8 mouse cellular contexts compared by ENCODE assay signal in genomic region chr7:28290165-28290564, GRCm38 (mm10). TPM values are rescaled to one million over a fixed set of nuclear protein-coding genes. Genes with fewer than 3 reads are reported as not detected.
DNase-seq lines count a peak whose midpoint lies in the region; ATAC-seq and TF ChIP-seq lines count a peak whose summit lies in the region.

No protein-coding gene starts in this region.

- ATAC-seq in heart, embryonic 14.5 days (ENCODE audit: insufficient number of reproducible peaks, insufficient read depth, low FRiP score, low read depth): no peak
- peak; percentile 48; the same call in 1 of the 2 replicates for ATAC-seq in forebrain, embryonic 13.5 days
- no peak for ATAC-seq in liver, postnatal 0 days
- no peak for ATAC-seq in granulocyte monocyte progenitor cell, adult 5-6 weeks (replicated peaks; ENCODE audit: poor library complexity, severe bottlenecking)

- peaks cover 78% of the 10 kb centered on the region for H3K27me3 ChIP-seq in heart, embryonic 14.5 days (ENCODE audit: control insufficient read depth, insufficient read depth, low read length)
- H3K27me3 ChIP-seq in ES-Bruce4 (ENCODE audit: control insufficient read depth, insufficient read depth, low read length, poor library complexity, severe bottlenecking): no peaks in the 10 kb centered on the region
- peaks cover 85% of the 10 kb centered on the region for H3K27me3 ChIP-seq in forebrain, embryonic 13.5 days
- peaks cover 67% of the 10 kb centered on the region for H3K27me3 ChIP-seq in liver, postnatal 0 days (ENCODE audit: insufficient read depth, low read length)

- H3K9me3 ChIP-seq in heart, embryonic 14.5 days (ENCODE audit: control insufficient read depth, low read length): no peaks in the 10 kb centered on the region
- no peaks in the 10 kb centered on the region for H3K9me3 ChIP-seq in ES-Bruce4 (replicated peaks; ENCODE audit: control insufficient read depth, insufficient read depth, low read length, poor library complexity, severe bottlenecking)
- no peaks in the 10 kb centered on the region for H3K9me3 ChIP-seq in forebrain, embryonic 13.5 days (replicated peaks)
- H3K9me3 ChIP-seq in liver, postnatal 0 days (ENCODE audit: low read length): no peaks in the 10 kb centered on the region

- peak; percentile 8 for TF ChIP-seq CTCF in ES-Bruce4 (IDR thresholded peaks at IDR 0.05; ENCODE audit: low read depth, low read length)
- no peak for TF ChIP-seq CTCF in liver, postnatal 0 days (IDR thresholded peaks at IDR 0.05; ENCODE audit: low read depth)

- no peak for TF ChIP-seq EP300 in ES-Bruce4 (IDR thresholded peaks at IDR 0.05; ENCODE audit: insufficient read depth, low read depth, low read length)
- TF ChIP-seq EP300 in liver, postnatal 0 days (IDR thresholded peaks at IDR 0.05; ENCODE audit: low read depth): no peak

- peak overlapping the region; percentile 56 for H3K4me2 ChIP-seq in heart, embryonic 14.5 days (ENCODE audit: low read length)
- H3K4me2 ChIP-seq in forebrain, embryonic 13.5 days: peak overlapping the region; percentile 53
- H3K4me2 ChIP-seq in liver, postnatal 0 days (ENCODE audit: low read depth, low read length): peak overlapping the region; percentile 11; the same call in 1 of the 2 replicates

- intact Hi-C loops in gastrocnemius, postnatal 36 days (cut with DNase I): no loop called here

- H3K9ac ChIP-seq in heart, embryonic 14.5 days (ENCODE audit: low read length): peak overlapping the region; percentile 36; the same call in 1 of the 2 replicates
- H3K9ac ChIP-seq in ES-Bruce4 (ENCODE audit: low read depth, poor library complexity, severe bottlenecking): peak overlapping the region; percentile 62
- H3K9ac ChIP-seq in forebrain, embryonic 13.5 days: peak overlapping the region; percentile 45; the same call in 1 of the 2 replicates
- H3K9ac ChIP-seq in liver, postnatal 0 days (replicated peaks): no peak overlapping the region

- H3K27ac ChIP-seq in heart, embryonic 14.5 days (replicated peaks in 1 of 2; ENCODE audit: control insufficient read depth in 1 of 2, insufficient read depth in 1 of 2, low read depth in 2 of 2, low read length in 2 of 2): no peak overlapping the region
- H3K27ac ChIP-seq in ES-Bruce4 (ENCODE audit: insufficient read depth, low read length): no peak overlapping the region
- no peak overlapping the region for H3K27ac ChIP-seq in forebrain, embryonic 13.5 days
- no peak overlapping the region for H3K27ac ChIP-seq in liver, postnatal 0 days (ENCODE audit: low read depth)

- H3K4me3 ChIP-seq in heart, embryonic 14.5 days (ENCODE audit: control insufficient read depth in 1 of 2, insufficient read depth in 1 of 2, low read depth in 1 of 2, low read length in 2 of 2): peak overlapping the region in 1 of 2 experiments; percentile 29; a peak in 2 of 4 replicates
- H3K4me3 ChIP-seq in ES-Bruce4 (ENCODE audit: low read depth, low read length): peak overlapping the region; percentile 50
- H3K4me3 ChIP-seq in forebrain, embryonic 13.5 days: peak overlapping the region; percentile 28
- H3K4me3 ChIP-seq in liver, postnatal 0 days (ENCODE audit: low read depth, low read length): no peak overlapping the region

- WGBS in heart, embryonic 14.5 days: under 1% methylated on average over 17 of the region's 18 CpGs
- WGBS in forebrain, embryonic 13.5 days: 0% methylated on average over 16 of the region's 18 CpGs
- whole genome bisulfite sequencing in liver, postnatal 0 days (ENCODE audit: insufficient replicate concordance): 2% methylated on average over 17 of the region's 18 CpGs

- H3K4me1 ChIP-seq in heart, embryonic 14.5 days (ENCODE audit: control insufficient read depth in 2 of 2, insufficient read depth in 2 of 2, low read length in 2 of 2): peaks cover 5 to 6% of the 10 kb centered on the region in 2 experiments; a peak in 2 of 4 replicates
- H3K4me1 ChIP-seq in ES-Bruce4 (ENCODE audit: control insufficient read depth, insufficient read depth, low read length): no peaks in the 10 kb centered on the region
- H3K4me1 ChIP-seq in forebrain, embryonic 13.5 days: peaks cover 25% of the 10 kb centered on the region
- peaks cover 11% of the 10 kb centered on the region for H3K4me1 ChIP-seq in liver, postnatal 0 days (ENCODE audit: insufficient read depth)

- TF ChIP-seq POLR2A in ES-Bruce4 (IDR thresholded peaks at IDR 0.05; ENCODE audit: insufficient read depth, low read length): no peak

- no peaks in the 10 kb centered on the region for H3K36me3 ChIP-seq in heart, embryonic 14.5 days (ENCODE audit: control insufficient read depth, insufficient read depth, low read length)
- no peaks in the 10 kb centered on the region for H3K36me3 ChIP-seq in ES-Bruce4 (ENCODE audit: control insufficient read depth, insufficient read depth, low read length, poor library complexity, severe bottlenecking)
- H3K36me3 ChIP-seq in forebrain, embryonic 13.5 days (ENCODE audit: poor library complexity, severe bottlenecking): 0 out of 2 replicates have a peak, but pooled peaks cover 2% of the 10 kb centered on the region
- no peaks in the 10 kb centered on the region for H3K36me3 ChIP-seq in liver, postnatal 0 days (replicated peaks; ENCODE audit: insufficient read depth, low read length)

- DNase-seq in heart, adult 8-10 months (ENCODE audit: low spot score): no peak
- DNase-seq in liver, postnatal 0 days: no peak
- DNase-seq in gastrocnemius, postnatal 36 days: no peak
- no peak for DNase-seq in layer of hippocampus, adult 9-10 months (ENCODE audit: low spot score)

RNA-seq across cellular contexts. Expression of gene Selenov, which starts 0.8 kb away (rescaled TPM):
- polyA plus RNA-seq in heart, embryonic 14.5 days (2014; fragmentation: Nextera tagmentation; extraction: Ambion mirVana): not detected in 2 replicates
- total RNA-seq in heart, adult 8-10 months (2022): not detected
- polyA plus RNA-seq in ES-Bruce4 (2011; ENCODE audit: insufficient read depth, insufficient read length, low read depth, missing spikeins): 0.70 and 3.2 TPM in 2 replicates
- polyA plus RNA-seq in forebrain, embryonic 13.5 days (2015; fragmentation: Nextera tagmentation; extraction: Ambion mirVana): 0.33 and 0.39 TPM in 2 replicates
- 0.12 TPM in 1 of 2 replicates, not detected in the other for polyA plus RNA-seq in liver, postnatal 0 days (2015; fragmentation: Nextera tagmentation; extraction: Ambion mirVana)
- total RNA-seq in gastrocnemius, postnatal 36 days (2021): not detected
- not detected in 2 replicates for total RNA-seq in granulocyte monocyte progenitor cell, adult 5-6 weeks (2014; fragmentation: Nextera tagmentation)
- total RNA-seq in granulocyte monocyte progenitor cell, adult 5-6 weeks (2017): not detected in 2 replicates

RNA-seq across cellular contexts. Expression of gene Dll3, which starts 11.9 kb away (rescaled TPM):
- 0.14 TPM in 1 of 2 replicates, not detected in the other for polyA plus RNA-seq in heart, embryonic 14.5 days (2014; fragmentation: Nextera tagmentation; extraction: Ambion mirVana)
- total RNA-seq in heart, adult 8-10 months (2022): not detected
- polyA plus RNA-seq in ES-Bruce4 (2011; ENCODE audit: insufficient read depth, insufficient read length, low read depth, missing spikeins): 9.5 and 10.5 TPM in 2 replicates
- polyA plus RNA-seq in forebrain, embryonic 13.5 days (2015; fragmentation: Nextera tagmentation; extraction: Ambion mirVana): 20.3 and 22.2 TPM in 2 replicates
- 0.12 TPM in 1 of 2 replicates, not detected in the other for polyA plus RNA-seq in liver, postnatal 0 days (2015; fragmentation: Nextera tagmentation; extraction: Ambion mirVana)
- total RNA-seq in gastrocnemius, postnatal 36 days (2021): not detected
- total RNA-seq in granulocyte monocyte progenitor cell, adult 5-6 weeks (2014; fragmentation: Nextera tagmentation): not detected in 2 replicates
- total RNA-seq in granulocyte monocyte progenitor cell, adult 5-6 weeks (2017): 0.10 TPM in 1 of 2 replicates, not detected in the other

RNA-seq across cellular contexts. Expression of gene Eid2b, which starts 12.6 kb away (rescaled TPM):
- 6.7 and 8.4 TPM in 2 replicates for polyA plus RNA-seq in heart, embryonic 14.5 days (2014; fragmentation: Nextera tagmentation; extraction: Ambion mirVana)
- 10 to 100 TPM; 13.7 to 16.8 (median 15.2) TPM for total RNA-seq in heart, adult 8-10 months (2022)
- polyA plus RNA-seq in ES-Bruce4 (2011; ENCODE audit: insufficient read depth, insufficient read length, low read depth, missing spikeins): 8.5 and 8.8 TPM in 2 replicates
- polyA plus RNA-seq in forebrain, embryonic 13.5 days (2015; fragmentation: Nextera tagmentation; extraction: Ambion mirVana): 30.3 and 31.4 TPM in 2 replicates
- 3.4 and 3.9 TPM in 2 replicates for polyA plus RNA-seq in liver, postnatal 0 days (2015; fragmentation: Nextera tagmentation; extraction: Ambion mirVana)
- 1 to 10 TPM; 5.2 to 5.9 TPM for total RNA-seq in gastrocnemius, postnatal 36 days (2021)
- 1.2 and 2.1 TPM in 2 replicates for total RNA-seq in granulocyte monocyte progenitor cell, adult 5-6 weeks (2014; fragmentation: Nextera tagmentation)
- 1.6 and 1.9 TPM in 2 replicates for total RNA-seq in granulocyte monocyte progenitor cell, adult 5-6 weeks (2017)

RNA-seq across cellular contexts. Expression of gene Timm50, which starts 21.7 kb away (rescaled TPM):
- polyA plus RNA-seq in heart, embryonic 14.5 days (2014; fragmentation: Nextera tagmentation; extraction: Ambion mirVana): 119 and 131 TPM in 2 replicates
- total RNA-seq in heart, adult 8-10 months (2022): 10 to 100 TPM; 59.2 to 68.5 (median 64.4) TPM
- polyA plus RNA-seq in ES-Bruce4 (2011; ENCODE audit: insufficient read depth, insufficient read length, low read depth, missing spikeins): 70.5 and 76.4 TPM in 2 replicates
- 168 and 179 TPM in 2 replicates for polyA plus RNA-seq in forebrain, embryonic 13.5 days (2015; fragmentation: Nextera tagmentation; extraction: Ambion mirVana)
- 52.0 and 53.9 TPM in 2 replicates for polyA plus RNA-seq in liver, postnatal 0 days (2015; fragmentation: Nextera tagmentation; extraction: Ambion mirVana)
- 10 to 100 TPM; 41.9 to 42.5 TPM for total RNA-seq in gastrocnemius, postnatal 36 days (2021)
- total RNA-seq in granulocyte monocyte progenitor cell, adult 5-6 weeks (2014; fragmentation: Nextera tagmentation): 60.1 and 83.1 TPM in 2 replicates
- total RNA-seq in granulocyte monocyte progenitor cell, adult 5-6 weeks (2017): 45.8 and 47.7 TPM in 2 replicates

RNA-seq across cellular contexts. Expression of gene Eid2, which starts 22.5 kb away (rescaled TPM):
- polyA plus RNA-seq in heart, embryonic 14.5 days (2014; fragmentation: Nextera tagmentation; extraction: Ambion mirVana): 8.4 and 10.3 TPM in 2 replicates
- 10 to 100 TPM; 11.8 to 14.4 (median 13.3) TPM for total RNA-seq in heart, adult 8-10 months (2022)
- 17.2 and 17.3 TPM in 2 replicates for polyA plus RNA-seq in ES-Bruce4 (2011; ENCODE audit: insufficient read depth, insufficient read length, low read depth, missing spikeins)
- polyA plus RNA-seq in forebrain, embryonic 13.5 days (2015; fragmentation: Nextera tagmentation; extraction: Ambion mirVana): 3.3 TPM in 2 replicates
- polyA plus RNA-seq in liver, postnatal 0 days (2015; fragmentation: Nextera tagmentation; extraction: Ambion mirVana): 1.3 and 1.4 TPM in 2 replicates
- 1 to 10 TPM; 4.9 to 6.3 TPM for total RNA-seq in gastrocnemius, postnatal 36 days (2021)
- 1.2 and 2.3 TPM in 2 replicates for total RNA-seq in granulocyte monocyte progenitor cell, adult 5-6 weeks (2014; fragmentation: Nextera tagmentation)
- 2.0 and 2.8 TPM in 2 replicates for total RNA-seq in granulocyte monocyte progenitor cell, adult 5-6 weeks (2017)
